Mouse (Mus musculus): ENCODE data around the gene Dmrt1. TPM values are rescaled to one million over a fixed set of nuclear protein-coding genes. Genes with fewer than 3 reads are reported as not detected.

The Dmrt1 gene
- not detected for total RNA-seq (2023)

DNA sequence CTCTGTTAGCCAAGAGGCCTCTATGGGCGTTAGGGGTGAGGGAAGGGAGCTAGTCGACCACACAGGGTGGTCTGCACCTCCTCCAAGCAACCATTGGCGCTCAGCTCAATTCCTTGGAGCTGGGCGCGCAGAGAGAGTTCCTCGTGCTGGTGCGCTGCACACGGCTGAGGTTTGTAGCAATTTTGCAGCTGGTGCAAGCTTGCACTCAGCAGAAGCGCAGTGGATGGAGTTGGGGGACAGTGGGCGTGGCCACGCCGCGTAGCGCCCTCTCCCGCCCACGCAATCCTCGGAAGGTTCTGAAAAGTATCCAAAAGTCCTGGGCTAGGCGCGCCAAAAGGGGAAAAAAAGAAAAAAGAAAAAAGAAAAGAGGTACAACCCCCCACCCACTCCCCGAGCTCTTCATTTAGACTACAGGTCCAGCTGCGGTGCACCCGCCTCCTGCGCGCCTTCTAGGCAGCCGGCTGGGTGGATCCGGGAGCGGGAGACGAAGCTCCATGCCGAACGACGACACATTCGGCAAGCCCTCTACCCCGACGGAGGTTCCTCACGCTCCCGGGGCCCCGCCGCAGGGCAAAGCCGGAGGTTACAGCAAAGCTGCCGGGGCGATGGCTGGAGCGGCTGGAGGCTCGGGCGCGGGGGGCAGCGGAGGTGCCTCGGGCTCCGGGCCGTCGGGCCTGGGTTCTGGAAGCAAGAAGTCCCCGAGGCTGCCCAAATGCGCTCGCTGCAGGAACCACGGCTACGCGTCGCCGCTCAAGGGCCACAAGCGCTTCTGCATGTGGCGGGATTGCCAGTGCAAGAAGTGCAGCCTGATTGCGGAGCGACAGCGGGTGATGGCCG is at the start of gene Dmrt1:
Dmrt1 (plus strand) TSS at position 259 of the 837 bp plus-strand sequence.

DNA sequence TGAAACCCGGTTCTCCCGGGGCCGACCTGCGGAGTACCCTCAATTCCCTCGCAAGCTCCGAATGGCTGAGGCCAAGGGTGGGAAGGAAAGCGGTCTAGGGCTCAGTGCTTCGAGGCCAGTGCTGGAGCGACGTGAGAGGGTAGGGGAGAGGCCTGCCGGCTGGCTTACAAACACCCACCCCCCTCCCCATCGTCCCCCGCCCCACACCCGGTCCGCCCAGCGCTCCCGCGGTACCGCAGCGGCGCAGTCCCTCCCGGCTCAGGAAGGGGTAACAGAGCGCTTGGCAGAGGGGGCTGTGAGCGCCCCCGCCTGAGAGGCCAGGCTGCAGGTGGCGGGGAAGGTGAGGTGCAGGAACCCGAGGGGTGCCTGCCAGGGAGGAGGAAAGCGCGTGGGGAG is 104.6 kb downstream of the Dmrt1 start, which contains the start of gene Dmrt3:
Dmrt3 (plus strand) TSS at position 287 of the 396 bp plus-strand sequence.

Other genes starting within 250 kb of the Dmrt1 start
- gene Dmrt3, start 104.7 kb downstream of the Dmrt1 start, total RNA-seq (2023): not detected
- not detected for gene Dmrt2, start 166.8 kb downstream of the Dmrt1 start, total RNA-seq (2023)

Data from CD4-positive naive resting alpha-beta T cell, adult 57 days (primary cell).